Mouse (Mus musculus) right cerebral cortex, adult 18-20 months (tissue): ENCODE measurements around the gene Gabpb2.
A peak's percentile ranks its signal among the peaks of the same experiment; 100 is the strongest.

Experiments
- DNase-seq: peaks from one replicate; pipeline ENCODE4 v3.0.0; 2022; ENCODE audit warnings: mixed read lengths

Gabpb2 gene

DNA sequence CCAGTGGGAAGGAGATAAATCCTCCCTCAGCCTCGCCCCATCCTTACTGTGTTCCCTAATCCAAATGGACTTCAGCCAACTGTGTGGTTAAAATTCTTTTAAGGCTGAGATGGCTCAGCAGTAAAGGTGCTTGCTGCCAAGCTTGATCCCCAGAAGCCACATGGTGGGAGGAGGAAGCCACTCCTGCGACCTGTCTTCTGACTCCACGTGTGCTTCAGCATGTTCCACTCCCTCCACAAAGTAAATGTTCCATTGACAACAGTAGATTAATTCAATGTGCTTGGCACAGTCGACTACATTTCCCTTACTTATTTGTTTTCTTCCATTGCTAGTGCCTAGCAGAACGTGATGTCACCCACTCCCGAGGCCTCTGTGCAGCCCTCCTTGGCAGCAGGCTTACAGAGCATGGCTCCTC, 23.0 kb downstream of the Gabpb2 start:
- no peak for DNase-seq

DNA sequence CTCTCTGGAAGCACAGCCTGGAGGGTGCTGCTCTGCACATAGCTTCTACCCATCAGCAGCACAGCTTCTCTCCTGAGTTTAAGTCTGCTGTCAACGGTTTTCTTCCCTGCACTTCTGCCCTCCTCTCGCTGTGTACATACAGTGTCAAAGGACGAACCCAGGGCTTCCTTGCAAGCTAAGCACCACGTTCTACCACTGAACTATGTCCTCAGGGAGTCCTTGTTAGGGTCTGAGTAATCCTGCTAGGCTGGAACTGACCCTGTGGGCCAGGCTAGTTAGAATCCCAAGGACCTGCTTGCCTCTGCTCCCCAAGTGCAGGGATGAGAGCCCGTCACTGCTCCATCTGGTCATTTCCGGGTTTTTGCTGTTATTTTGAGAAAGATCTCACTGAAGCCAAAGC, 30.8 kb downstream of the Gabpb2 start:
- no peak for DNase-seq

DNA sequence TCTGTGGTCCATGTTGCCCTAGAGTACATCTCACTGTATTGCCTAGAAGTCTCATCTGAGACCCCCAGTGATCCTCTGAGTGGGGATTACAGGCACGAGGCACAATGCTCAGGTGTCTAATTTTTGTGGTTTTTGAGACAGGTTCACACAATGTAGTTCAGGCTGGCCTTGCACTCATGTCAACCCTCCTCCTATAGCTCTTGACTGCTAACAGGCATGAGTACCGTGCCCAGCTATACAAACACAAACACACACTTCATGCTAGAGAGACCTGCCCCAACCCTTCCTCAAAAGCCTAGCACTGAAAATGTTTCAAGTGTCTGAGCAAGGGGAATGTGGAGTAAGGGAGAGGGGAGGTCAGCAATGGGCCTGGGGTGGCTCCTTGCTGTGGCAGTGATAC, 31.6 kb downstream of the Gabpb2 start:
- no peak for DNase-seq

DNA sequence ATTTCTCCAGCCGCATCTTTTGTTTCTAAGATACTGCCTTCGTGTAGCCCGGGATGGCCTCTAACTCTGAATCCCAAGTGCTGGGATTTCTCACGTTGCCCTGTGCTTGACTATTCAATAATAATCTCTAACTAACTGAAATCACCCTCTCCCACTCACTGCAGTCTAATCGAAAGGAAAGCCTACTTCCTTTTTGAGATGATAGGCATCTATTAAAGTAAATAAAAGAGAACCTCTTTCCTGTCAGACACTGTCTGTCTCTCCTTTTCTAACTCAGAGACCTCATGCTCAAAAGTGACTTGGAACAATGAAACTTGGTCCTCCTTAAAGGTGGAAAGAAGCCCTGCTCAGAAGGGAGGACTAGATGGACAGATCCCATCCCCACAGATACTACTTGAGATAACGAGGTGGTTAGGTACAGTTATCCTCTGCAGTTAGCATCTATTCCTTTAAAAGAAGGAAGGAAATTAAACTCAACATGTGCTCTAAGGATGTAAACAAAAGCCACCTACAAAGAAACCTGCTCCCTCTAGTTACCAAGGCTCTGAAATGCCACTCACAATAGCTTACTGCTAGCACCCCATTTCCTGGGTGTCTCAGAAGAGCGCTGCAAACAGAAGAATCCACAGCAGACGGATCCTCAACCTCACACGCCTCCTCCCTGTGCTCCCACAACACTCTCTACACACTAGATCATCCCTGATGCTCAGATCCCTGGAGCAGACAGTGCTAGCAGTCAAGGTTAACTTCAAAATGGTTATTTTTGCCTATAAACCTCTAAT, 32.7 kb downstream of the Gabpb2 start:
- peak; percentile 28 for DNase-seq

DNA sequence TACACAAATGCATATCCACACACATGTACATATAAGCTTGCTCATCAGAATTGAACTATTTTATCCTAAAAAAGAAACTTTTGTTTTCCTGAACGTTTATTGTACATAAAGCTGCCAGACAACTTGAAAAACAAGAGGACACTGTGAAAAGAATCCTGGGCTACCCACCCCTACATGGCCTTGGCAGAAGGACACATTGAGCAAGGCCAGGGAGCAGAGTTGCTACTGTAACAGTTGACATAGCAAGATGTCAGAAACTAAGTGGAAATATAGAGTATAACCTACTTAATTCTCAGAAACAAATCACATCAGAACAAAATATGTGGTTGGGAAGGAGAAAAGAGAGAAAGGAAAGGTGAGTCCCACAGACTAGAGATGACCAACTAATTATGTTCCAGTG, 35.9 kb downstream of the Gabpb2 start:
- no peak for DNase-seq

DNA sequence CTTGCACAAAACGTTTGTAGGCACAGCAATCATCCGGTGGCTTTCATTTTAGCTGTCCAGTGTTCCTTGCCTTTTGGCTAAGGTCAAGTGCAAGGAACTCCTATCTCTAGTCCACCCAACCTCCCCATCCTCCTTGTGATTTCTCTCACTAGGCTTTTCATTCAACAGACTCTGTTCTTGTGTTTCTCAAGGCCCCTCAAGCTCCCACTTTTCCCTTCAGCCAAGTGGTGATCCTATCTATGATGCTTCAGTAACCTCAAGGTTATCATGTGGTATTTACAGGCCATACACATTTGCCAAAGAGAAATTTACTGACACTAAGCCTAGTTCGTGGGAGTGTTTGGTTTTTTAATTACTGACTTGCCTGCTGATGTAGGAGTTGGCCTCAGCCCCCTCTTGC, 37.8 kb downstream of the Gabpb2 start:
- no peak for DNase-seq

DNA sequence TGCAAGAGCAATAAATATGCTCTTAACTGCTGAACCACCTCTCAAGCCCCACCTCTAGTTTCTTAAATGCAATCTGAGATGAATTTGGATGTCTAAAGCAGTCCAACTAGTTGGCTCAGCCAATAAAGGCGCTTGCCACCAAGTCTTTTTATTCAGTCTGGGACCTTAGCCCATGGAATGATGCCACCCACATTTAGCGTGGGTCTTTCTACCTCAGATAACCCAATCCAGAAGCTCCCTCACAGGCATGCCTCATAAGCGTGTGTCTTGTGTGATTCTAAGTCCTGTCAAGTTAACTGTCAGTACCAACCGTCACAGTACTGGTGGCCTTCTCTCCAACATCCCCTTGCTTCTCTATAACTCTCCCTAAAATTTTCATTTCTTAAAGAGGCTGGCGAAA, 38.8 kb downstream of the Gabpb2 start:
- DNase-seq, result peak; percentile 23

DNA sequence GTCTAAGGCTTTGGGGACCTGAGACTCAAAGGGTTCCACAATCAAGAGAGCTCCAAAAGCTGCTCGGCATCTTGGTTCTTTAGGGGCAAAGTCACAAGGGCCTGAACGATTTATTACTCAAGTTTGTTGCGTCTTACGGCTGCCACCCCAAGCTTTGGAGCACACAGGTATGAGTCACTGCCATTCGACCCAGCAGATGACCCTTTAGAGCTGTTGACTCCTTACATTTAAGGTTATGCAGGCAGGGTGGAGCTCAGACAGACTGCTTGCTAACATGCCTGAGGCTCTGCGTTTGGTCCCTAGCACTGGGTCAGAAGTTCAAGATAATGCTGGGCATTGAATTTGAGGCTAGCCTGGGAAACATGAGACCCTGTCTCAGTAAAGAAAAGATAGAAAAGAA, 40.1 kb downstream of the Gabpb2 start:
- DNase-seq, result no peak

DNA sequence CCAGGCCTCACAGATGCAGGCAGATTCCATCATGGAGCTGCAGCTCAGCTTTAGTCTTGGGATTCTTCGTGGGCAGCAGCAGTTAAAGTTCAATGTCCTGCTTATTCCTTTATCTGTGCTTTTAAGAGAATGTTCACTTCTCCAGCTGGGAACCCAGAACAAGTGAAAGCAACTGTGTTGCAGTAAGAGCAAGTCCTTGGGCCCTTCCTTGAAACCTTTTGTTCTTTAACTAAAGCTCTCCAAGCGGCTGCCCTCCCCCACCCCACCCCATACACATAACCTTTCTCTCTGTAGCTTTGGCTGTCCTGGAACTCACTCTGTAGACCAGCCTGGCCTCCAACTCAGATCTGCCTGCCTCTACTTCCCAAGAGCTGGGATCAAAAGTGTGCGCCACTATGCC, 41.2 kb downstream of the Gabpb2 start:
- no peak for DNase-seq

DNA sequence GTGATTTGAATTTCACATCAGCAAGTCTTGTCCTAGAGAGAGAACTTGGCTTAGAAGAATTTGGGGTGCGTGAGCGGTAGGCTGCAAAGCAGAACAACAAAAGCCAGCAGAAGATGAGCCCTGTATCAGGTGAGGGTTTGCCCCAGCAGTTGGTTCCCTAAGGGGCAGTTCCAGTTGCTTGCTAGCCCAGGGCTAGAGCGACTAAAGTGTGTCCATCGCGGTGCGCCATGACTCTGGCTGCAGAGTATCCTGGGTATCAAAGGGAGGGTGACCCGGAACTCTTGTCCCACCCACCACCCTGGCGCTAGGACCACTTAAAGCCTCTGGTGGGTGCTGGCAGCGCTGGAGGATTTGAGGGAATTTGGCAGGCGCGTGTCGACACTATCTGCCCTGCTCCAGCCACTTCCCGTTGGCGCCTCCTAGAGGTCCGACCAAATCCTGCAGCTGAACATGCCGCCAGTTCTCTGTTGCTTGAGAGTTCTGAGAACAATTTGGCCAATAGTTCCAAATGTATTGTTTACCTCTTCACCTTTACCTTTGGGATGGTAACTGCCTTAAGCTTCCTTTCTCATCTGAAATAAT, 43.6 kb downstream of the Gabpb2 start:
- peak; percentile 65 for DNase-seq

DNA sequence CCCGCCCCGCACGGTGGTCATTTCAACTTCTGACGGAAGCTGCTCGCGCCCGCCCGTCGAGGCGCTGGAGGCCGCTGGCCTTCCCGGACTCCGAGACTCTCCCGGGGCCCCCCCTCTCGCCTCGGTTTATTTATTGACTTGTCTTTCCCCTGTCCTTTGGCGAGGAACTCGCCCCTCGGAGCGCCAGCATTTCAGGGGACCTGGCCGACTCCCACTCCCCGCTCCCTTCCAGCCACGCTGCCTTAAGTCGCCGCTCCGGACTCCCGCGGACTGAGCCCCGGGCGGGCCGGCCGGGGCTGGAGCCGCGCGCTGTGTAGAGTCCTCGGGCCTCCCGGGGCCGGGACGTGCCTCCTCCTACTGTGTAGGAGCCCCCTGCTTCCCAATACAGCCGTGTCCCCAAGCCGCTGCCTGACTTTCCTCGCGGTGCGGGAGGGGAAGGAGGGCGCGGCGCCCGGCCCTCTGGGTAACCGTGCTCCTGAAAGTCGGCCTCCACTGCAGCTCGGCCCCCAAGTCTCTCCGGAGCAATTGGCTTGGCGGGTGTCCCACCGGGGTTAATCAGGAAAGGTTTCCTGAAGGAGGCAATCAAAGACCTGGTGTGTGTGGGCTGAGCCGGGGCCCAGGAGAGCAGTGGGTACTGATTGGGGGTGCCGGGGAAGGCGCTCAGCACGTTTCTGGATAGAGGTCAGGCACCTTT, 44.3 kb downstream of the Gabpb2 start:
- DNase-seq, result no peak

DNA sequence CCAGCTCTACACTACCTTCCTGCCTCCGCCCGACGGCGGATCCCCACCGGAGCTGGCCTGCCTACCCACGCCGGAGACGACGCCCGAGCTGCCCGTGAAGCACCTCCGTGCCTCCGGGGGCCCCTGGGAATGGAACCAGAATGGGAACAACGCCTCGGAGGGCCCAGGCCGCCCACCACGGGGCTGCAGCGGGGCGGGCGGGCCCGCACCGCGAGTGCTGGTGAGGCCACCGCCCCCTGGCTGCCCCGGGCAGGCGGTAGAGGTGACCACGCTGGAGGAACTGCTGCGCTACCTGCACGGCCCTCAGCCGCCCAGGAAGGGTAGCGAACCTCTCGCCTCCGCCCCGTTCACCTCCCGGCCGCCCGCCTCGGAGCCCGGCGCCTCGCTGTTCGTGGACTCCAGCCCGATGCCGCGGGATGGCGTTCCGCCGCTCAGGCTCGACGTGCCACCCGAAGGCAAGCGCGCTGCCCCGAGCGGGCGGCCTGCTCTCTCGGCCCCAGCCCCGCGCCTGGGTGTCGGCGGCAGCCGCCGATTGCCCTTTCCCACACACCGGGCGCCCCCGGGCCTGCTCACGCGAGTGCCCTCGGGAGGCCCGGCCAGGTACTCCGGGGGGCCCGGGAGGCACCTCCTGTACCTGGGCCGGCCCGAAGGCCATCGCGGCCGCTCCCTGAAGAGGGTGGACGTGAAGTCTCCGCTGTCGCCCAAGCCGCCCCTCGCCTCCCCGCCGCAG, 45.0 kb downstream of the Gabpb2 start:
- DNase-seq, result no peak

DNA sequence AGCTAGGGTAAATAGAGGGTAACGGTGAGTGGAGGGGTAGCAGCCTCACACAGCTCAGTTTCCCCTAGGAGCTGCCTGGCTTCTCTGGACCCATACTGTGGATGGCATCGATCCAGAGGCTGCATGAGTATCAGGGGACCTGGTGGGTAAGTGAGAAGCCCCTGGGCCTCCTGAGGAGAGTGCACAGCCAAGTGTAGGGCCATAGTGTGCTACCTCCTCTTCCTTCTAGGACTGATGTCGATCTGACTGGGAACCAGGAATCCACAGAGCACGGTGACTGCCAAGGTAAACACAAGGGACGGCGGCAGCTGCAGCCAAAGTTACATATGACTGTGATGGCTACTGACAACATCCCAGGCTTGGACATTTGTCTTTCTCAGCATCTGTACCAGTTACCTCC, 46.6 kb downstream of the Gabpb2 start:
- no peak for DNase-seq

DNA sequence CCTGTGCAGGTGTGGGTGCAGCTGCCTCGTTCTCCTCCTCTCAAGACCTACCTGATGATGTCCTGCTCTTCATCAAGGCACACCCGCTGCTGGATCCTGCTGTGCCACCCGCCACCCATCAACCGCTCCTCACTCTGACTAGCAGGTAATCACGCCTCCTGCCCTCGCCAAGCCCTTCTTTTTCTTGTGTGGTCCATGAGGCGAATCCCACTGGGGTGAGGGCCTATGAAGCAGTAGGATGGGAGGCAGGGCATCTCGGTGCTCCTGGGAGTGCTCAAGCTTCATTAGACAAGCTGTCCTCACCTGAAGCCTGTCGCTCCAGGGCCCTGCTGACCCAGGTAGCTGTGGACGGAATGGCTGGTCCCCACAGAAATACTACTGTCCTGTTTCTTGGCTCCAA, 47.7 kb downstream of the Gabpb2 start:
- DNase-seq, result no peak

DNA sequence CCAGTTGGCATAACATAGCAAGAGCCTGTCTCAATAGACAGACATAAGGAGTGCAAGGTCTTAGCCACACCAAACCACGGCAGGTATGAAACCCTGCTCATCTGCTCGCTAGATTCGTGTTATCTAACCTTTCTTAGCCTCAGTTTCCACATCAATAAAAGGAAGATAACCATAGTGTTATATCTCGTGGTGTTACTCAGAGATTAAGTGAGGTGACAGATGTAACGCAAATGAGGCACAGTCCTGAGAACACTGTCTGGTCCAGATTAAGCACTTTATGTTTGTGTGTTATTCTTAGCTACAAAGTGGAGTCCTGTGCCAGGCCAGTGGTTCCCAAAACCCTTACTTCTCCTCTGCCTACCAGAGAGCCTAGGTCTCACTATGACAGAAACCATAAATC, 52.9 kb downstream of the Gabpb2 start:
- DNase-seq, result no peak

DNA sequence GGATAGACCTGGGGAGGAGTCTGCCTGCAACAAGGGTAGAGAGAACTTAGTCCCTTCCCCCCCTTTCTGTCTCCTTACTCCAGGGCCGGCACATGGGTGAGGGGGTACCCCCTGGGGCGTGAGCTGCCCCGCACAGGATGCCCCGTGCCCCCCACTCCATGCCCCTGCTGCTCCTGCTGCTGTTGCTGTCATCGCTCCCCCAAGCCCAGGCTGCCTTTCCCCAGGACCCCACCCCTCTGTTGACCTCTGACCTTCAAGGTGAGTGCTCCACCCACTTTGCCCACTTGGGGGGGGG, 53.5 kb downstream of the Gabpb2 start:
- no peak for DNase-seq

DNA sequence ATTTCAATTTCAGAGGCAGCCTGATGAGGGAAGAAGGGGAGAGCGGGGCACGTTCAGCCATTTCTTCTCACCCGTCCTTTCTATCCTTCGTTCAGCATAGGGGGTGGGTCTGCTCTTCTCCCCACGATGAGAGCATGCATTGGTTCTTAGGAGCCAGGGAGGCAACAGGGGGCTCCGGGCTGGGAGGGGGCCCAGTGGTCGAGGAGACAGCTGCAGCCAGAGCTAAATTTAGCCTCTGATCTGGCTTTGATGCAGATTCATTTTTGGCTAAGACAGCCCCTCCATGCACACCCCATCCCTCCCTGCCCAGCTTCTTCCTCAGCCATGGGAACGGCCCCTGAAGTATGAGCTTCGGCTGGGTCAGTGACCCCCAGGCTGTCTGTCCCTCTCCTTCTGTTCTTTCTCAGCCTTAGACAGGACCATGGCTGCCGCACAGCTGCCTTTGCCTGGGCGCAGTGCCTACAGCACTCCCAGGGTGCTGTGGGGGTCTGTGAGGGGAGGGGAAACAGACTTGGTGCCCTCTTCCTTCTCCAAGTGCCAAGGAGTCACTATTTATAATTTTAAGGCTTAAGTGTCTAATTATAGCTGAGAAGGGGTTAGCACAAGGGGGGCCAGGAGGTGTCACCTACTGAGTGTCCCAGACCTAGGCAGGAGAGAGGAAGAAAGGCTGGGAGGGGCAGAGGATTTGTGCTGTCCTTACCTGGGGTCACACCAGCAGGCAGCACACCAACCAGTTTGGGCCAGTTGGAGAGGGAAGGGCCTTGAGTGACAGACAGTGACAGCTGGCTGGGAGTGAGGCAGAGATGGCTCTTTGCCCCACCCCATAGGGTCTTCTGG, 54.1 kb downstream of the Gabpb2 start:
- DNase-seq, result no peak

DNA sequence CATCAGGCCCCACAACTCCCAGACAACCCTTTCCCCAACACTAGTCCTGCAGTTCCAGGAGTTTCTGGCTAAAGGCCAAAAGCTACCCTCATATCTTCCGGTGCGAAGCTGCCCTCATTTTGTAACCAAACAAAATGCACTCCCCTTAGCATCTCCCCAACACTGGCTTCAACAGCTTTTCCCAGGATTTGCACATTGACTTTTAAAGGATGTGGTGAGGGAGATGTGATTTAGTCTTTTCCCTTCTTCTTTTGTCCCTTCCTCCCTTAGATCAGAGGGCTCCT, 55.4 kb downstream of the Gabpb2 start:
- DNase-seq, result no peak

DNA sequence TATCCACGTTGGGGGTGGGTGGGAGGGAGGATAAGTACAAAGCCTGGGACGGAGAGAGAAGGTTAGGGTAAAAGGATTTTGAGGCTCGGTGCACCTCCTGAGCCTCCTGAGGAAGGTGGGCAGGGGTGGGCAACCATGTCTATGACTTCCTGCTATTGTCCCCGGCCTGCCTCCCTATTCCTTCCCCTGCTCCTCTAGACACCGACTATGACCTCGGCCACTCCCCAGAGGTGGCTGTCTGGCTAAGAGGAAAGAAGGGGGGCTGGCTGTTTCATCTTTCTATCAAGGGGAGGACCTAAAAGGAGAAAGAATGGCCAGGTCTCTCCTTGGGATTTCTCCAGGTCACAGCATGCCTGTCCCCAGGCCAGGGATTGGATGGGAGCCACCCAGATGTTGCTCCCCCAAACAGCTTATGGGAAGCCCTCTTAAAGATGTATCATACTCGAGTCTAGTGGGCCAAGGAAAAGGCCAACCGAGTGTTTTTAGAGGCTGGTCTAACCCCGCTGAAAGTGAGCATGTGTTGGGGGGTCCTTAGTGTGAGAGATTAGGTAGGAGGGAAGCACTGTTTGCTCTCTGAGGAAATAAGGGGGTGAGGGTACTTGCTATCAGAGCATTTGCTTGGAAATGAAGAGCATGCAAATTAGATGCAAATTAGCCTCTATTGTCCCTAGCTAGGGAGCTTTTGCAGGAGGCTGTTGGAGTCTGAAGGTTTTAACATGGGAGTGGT, 55.9 kb downstream of the Gabpb2 start:
- no peak for DNase-seq

DNA sequence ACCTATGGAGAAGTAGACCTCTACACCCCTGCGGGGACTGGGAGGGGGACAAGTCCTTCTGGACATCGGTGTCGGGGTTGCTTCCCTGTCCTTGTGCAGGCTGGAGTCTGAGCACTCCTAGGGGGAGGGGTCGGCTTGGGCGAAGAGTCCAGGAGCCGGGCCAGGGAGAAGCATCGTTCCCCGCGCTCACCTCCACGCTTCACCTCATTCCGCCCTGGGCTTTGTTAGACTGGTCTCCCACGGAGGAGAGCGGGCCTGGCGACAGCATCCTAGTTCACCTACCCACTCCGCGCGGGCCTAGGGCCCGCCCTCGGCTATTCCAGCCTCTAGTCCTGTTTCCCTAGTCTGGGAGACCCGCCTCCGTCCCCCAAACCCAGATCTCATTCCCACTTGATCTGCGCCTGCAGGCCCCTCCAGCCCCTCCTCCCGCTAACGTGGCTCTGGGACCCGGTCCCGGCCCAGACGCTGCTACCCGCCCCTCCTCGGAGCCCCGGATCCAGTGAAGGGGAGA, 56.6 kb downstream of the Gabpb2 start:
- no peak for DNase-seq

DNA sequence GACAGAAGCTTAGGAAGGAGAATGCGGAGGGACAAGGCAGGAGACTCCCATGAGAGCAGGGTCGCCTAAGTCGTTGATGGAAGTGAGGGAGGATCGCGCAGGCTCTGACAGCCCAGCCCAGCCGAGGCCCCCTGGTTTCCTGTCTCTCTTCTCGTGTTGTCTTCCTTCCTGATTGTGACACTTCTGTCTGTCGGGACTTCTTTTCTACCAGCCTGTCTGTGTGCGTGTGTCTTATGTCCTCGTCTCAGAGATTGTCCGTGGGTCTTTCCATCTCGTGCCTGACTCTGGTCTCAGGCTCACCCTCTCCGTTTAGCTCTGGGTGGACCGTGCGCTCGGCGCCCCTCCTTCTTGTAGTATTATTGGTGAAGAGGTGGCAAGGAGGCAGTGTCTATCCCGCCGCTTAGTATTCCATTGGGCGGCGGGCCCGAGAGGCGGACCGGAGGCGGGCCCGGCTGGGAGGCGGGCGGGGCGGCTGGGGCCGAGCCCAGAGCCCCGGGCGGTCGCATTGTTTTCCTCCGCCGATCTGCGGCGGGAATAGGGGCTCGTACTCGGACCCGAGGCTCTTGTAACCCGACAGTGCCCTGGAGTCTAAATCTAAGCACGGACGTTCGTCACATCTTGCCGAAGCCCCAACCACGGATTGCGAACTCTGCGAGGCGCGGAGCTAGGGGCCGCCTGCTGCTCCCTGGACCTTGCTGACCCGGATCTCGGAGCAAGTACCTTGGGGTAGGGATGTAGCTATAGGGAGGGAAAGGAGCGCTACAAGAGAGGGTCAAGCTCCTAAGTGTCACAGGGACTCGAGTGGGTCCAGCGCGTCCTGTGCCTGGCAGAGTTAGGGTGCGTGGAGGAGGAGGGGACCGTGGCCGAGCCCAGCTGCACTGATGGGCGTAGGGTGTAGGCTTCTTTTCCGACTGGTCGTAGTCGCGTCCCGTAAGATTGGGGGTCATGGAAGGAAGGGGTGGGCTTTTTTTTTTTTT, 57.4 kb downstream of the Gabpb2 start, which contains the start of gene Sema6c:
Sema6c (plus strand) TSS at position 471 of the 977 bp plus-strand sequence.
- peak; percentile 93 for DNase-seq
